Mouse (Mus musculus): ENCODE measurements around the gene Ddi2.

Gene Ddi2

DNA sequence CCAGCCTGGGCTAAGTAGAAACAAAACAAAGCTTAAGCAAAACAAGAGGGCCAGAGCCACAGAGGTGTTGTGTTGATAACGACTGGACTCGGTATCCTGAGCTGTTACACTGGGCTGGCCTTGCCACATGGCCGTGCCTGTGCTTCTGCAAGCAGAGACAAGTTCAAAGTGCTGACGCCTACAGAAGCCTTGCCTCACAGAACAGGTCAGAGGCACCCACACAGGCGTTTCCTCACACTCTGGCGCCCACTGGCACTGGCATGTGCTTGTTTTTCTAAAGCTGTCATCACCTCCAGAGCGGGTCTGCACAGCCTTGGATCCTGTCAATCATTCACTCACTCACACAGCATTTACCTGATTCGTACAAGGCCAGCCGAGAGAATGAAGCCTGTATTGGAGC lies 18.6 kb upstream of the Ddi2 start:
- no peak for DNase-seq (ENCODE audit: extremely low spot score)

DNA sequence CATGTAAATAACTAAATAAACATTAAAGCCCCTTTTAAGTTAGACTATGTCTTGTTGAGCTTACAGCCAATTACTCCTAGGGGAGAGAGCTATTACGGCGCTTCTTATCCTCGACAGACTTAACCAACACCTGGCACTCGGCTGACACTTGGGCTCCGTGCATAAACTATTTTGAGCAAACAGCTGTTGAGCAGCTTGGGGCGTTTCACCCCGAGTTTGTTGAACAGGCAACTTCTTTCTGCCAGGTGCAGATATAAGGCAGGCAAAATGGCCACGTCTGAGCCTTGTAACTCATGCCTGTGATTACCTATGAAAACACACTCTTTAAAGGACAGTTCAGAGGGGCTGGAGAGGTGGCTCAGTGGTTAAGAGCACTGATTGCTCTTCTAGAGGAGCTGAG lies 14.8 kb upstream of the Ddi2 start:
- no peak for DNase-seq (ENCODE audit: extremely low spot score)

DNA sequence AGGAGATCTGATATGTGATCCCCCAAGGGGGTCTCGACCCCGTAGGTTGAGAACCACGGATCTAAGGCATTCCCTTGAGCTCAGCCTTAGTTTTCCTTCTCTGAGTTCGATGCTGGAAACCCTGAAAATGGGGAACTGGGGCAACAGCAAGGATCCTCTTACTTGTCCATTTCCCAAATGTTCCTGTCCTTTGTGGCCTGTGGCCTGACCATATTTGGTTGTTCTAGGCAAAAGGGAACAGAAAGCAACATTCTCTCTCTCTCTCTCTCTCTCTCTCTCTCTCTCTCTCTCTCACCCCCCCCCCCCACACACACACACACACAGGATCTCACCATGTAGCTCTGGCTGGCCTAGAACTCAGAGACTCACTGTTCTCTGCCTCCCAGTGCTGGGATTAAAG lies 13.6 kb upstream of the Ddi2 start:
- DNase-seq (ENCODE audit: extremely low spot score) = no peak

DNA sequence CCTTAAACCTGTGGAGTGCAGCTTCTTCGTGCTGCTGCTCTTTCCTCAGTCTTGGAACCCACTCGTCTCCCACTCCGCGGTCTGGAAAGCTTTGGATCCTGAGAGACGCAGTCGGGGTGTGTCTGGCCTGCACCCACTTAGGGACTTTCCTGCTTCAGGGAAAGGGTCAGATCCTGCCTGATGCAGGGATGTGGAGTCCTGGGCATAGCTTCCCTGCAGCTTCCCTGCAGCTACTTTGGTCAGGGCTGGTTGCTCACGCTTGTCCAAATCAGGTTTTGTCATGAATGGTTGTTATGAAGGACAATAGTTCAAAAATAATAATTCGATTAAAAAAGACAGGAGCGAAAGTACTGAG lies 12.0 kb upstream of the Ddi2 start:
- DNase-seq (ENCODE audit: extremely low spot score) = no peak

DNA sequence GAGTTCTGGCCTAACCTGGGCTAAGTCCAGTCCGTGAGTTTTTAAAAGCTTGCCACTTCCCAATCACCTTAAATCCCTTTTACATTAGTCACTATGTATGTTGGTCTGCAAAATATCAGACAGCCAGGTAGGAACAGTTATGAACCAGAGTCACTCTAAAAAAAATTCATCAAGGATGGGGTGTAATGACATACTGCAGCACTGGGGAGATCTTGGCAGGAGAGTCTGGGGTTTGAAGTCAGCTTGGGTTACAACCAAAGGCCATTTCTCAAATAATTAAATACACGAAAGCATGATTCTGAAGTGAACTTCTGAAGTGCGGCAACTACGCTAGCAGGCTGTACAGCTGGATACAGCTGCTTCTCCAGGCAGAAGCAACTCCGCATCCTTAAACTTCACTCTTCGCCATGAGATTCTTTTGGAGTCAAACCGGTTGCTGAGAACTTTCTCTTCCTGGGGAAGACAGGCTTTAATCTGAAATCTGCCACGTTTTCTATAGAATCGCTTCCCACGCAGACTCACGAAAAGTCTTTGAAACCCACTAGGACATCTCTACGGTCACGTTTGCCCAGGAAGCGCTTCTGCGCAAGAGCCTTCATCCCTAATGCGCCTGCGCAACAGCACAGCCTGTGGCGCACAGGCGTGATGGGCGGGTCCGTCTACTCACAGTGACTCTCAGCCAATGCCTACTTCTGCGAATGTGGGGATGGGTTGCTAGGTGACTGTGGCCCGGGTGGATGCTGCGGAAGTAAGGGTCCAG lies 11.4 kb upstream of the Ddi2 start:
- peak; percentile 88 for DNase-seq (ENCODE audit: extremely low spot score)

DNA sequence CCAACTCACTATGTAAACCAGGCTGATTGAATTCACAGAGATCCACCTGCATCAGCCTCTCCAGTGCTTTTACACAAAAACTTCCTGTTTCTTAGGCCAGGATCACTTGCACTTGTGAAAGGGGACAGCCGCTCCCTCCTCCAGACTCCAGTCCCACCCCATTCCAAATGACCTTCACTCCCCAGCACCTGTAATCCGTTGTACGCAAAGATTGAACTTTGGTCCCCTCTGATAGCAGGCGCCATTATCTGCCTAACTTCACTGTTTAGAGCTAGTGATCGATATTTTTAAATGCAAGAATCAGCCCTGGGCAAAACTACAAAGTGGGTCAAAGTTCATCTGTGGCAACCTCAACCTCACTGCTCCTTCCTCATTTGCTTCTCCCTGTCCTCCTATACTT lies 8.5 kb upstream of the Ddi2 start:
- no peak for DNase-seq (ENCODE audit: extremely low spot score)

DNA sequence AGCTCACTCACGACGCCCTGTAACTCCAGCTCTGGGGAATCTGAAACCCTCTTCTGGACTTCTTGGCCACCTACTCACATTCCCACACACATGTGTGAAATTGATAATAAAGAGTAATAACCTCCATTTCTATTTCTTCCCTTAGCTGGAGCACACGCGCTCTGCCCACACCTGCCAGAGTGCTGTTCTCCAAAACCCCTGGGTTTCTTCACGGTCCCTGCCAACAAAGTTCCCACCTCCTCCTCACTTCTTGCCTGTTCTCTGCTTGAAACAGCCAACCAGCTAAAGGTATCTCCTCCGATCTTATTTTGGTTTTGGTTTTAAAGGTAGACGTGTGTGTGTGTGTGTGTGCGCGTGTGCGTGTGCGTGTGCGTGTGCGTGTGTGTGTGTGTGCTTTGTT lies 7.2 kb upstream of the Ddi2 start:
- no peak for DNase-seq (ENCODE audit: extremely low spot score)

DNA sequence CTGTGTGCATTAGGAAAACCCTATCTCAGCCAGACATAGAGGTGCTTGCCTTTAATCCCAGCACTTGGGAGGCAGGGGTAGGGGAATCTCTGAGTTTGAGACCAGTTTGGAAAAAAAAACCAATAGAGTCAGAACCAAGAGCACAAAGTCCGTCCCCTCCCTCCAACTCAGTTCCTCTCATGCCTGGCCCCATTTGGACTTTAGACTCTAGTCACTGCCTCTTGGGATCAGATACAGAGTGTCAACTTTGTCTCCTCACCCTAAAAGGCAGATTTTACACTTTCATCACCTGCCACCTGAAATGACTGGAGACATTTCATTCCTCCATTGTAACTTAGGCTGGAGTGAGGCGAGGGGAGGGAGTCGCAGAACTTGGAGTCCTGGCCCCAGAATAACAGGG lies 6.0 kb upstream of the Ddi2 start:
- DNase-seq (ENCODE audit: extremely low spot score) = no peak

DNA sequence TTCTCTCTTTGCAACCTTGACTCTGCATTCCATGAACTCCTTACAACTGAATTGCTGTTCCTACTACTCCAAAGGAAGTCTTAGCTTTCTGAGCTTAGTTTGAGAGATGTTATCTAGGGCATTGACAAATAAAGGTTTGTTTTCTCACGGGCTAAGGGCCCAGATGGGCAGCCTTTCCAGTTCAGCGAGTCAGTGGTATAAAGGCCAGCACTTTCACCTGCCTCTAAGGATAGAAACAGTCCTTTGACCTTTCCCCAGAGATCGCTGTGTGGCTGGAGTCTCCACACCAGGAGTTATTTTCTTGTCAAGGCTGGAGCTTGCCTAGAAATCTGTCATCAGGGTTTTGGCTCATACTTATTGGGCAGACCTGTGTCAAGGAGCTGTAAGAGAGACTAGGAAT lies 2.5 kb upstream of the Ddi2 start:
- DNase-seq (ENCODE audit: extremely low spot score) = no peak

DNA sequence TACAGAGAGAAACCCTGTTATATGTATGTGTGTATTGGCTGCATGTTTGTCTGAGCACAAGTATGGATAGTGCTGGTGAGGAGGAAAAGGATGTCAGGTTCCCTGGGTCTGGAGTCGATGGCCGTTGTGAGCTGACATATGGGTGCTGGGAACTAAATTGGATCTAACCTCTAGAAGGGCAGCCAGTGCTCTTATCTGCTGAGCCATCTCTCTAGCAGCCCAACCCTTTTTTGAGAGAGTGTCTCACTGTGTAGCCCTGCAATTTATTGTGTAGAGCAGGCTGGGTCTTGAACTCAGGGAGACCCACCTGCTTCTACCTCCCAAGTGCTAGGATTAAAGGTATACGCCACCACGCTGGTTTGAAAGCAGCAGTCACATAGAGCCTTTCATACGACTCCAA lies 2.1 kb upstream of the Ddi2 start:
- DNase-seq (ENCODE audit: extremely low spot score) = no peak

DNA sequence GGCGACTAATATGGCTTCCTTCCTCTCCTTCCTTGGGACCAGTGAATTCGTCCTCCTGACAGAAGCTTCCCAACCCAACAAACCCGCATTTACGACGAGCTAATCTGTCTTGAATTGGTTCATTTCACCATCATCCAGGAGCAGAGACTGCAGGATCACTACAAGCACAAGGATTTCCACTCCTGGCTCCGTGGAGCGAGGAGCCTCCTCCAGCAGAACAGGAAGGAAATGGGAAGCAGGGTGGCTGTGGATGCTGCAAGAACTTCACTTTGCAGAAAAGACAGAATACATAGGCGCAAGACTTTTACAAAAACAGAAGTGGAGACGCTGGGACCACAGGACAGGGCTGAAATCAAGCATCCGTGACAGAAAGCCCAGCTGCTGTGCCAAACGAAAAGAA lies 1.4 kb upstream of the Ddi2 start:
- DNase-seq (ENCODE audit: extremely low spot score) = no peak

DNA sequence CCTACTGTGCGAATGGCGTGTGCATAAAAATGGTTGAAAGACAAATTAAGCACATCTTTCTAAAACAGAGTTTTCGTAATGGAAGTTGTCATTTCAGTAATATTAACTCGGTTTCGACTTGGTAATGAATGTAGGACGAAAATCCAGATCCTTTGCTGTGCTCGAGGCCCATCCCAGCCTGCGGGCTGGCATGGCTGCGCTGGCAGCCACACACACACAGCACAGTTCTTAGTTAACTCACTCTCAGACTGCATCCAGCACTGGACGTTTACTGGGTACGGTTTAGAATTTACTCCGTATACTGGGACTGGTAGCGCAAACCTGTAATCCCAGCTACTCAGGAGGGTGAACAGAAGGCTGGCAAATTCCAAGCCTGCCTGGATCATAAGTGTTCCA lies 452 bp upstream of the Ddi2 start:
- DNase-seq (ENCODE audit: extremely low spot score) = no peak

DNA sequence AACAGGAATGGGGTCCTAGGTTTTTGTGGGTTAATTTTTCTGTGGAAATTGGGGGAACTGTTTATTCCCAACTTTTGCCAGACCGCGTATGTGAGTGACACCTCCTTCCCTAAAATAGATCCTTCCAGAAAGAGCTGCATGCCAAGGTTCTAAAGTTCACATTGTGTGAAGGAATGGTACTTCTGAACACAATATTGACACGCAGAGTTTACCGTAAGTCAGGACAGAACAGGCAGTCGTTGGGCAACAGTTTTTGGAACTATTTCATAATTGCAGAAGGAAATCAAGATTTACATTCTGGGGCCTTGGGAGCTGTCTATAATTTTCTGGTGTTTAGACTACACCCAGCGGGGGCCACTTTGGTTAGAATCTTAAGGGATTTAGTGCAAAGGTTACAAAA lies 1.3 kb downstream of the Ddi2 start:
- no peak for DNase-seq (ENCODE audit: extremely low spot score)

DNA sequence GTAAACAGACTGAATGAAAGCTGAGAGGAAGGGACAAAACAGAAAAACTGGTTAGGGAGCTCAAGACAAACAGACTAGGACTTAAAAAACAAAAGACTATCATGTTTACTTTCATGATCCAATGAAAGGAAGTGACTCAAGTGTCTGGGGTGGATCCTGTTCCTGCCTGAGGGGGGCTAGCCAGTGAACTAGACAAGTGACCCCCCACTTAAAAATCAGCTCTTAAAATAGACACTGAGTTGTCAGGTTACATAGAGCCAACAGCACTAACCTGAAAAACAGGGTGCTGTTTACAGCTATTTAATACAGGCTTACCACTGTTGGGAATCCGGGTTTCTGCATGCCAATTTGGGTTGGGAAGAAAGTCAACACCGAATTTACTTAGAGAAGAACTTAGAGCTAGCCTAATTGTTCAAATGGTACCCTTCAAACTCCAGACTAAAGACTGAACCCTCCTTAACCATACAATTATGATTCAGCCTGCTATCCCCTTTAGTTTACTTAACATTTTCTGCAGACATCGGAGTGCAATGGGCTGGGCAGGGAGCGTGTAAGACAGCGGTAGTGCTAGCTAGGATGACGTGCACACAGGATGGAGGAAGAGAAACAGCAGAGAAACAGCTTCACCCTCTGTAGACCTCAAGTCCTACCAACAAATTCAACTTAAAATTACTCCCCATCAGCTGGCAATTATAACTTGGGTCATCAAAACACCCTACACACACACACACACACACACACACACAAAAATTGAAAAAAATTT lies 2.3 kb downstream of the Ddi2 start:
- DNase-seq (ENCODE audit: extremely low spot score) = no peak

DNA sequence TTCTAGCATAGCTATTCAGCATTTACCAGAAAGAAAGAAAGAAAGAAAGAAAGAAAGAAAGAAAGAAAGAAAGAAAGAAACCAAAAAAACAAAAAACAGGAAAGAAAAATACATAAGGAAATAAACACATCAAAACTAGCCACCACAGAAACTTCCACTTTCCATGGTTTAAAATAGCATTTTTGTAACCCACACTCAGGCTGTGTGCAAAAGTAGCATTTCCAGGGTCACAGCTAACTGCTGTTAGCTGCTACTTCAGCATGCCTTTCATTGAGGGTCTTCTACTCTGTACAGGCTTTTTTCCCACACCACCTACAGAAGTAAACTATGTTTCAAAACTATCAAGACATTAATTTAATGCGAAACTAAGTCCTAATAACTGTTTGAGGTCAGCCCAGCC lies 3.9 kb downstream of the Ddi2 start:
- DNase-seq (ENCODE audit: extremely low spot score) = no peak

DNA sequence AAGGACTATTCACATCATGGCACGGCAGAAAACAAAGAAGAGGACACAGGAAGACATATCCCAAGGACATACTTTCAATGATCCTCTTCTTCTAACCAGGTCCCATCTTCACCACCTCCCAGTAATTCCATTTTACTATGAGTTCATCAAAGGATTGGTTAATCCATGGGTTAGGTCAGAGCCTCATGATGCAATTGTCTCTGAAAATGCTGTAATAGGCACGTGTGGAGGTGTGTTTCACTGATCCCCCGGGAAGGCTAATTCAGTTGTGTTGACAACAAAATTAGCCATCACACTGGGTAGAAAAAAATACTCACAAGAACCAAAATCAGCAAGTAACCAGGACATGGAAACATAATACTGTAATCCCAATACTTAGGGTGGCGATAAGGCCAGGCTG lies 5.6 kb downstream of the Ddi2 start:
- DNase-seq (ENCODE audit: extremely low spot score) = no peak

DNA sequence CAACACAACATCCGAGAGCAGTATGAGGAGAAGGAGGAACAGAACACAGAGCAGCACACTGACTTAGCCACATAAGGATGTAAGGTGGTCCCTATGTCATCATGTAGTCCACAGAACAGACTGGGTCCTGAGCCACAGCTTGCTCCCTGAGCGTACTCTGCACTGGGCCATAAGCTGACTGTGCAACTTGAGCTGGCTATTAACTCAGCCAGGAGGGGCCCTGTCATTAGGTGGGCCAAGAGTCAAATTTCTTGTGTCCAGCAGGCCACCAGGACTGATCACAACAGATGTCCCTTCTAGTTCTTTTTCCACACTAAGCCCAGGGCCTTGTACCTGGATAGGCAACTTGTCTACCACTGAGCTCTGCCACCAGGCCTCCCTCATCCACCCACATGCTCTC lies 8.2 kb downstream of the Ddi2 start:
- peak; percentile 29 for DNase-seq (ENCODE audit: extremely low spot score)

DNA sequence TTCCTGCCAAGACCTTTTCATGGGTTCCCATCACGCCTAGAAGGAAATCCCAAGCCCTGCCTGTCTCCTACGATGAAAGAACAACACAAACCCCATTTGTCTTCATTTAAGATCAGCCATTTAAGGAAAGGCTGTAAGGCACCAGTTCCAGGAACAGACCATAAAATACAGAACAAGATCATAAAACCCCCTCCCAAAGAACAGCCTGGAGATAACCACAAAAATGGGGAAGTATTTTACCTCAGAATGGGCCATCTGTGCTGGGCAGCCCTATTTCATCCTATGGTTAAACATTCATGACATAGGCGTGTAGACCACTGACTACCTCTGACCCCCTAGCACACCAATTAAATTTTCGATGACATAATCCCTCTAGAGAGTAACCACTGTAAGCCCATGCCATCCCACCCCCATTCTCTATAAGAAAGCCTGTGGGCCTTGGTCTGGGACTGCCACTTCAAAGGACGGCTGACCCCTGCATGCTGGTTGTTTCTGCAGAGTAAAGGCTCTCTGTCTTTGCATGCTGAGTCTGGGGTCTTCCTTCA lies 9.5 kb downstream of the Ddi2 start:
- no peak for DNase-seq (ENCODE audit: extremely low spot score)

DNA sequence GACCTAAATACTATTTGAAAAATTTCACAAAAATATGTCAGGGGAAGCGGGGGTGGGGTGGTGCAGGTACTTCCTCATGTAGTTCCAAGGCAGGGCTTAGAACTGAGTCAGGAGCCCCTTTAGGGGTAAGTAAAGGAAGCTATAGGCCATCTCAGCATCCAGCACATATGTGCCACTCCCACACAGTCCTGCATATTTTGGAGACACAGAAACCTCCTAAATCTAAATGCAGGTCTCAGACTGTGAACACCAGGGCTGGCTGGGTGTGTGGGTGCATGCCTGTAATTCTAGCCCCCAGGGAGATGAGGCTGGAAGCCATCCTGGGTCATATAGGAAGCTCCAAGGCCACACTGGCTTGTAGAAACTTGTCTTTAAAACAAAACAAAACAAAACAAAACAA lies 12.0 kb downstream of the Ddi2 start:
- DNase-seq (ENCODE audit: extremely low spot score) = no peak

DNA sequence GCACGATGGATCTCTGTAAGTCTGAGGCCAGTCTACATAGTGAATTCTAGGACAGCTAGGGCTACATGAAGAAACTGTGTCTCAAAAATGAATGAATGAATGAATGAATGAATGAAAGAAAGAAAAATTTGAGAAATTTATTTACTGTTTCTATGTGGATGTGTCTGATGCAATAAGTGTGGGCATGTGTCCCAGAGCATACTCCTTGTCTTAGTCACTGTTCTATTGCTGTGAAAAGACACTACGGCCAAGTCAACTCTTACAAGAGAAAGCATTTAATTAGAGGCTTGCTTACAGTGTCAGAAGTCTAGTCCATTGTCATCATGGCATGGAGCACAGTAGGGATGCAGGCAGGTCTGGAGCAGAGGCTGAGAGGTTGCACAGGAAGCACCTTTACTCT lies 14.2 kb downstream of the Ddi2 start:
- no peak for DNase-seq (ENCODE audit: extremely low spot score)

DNA sequence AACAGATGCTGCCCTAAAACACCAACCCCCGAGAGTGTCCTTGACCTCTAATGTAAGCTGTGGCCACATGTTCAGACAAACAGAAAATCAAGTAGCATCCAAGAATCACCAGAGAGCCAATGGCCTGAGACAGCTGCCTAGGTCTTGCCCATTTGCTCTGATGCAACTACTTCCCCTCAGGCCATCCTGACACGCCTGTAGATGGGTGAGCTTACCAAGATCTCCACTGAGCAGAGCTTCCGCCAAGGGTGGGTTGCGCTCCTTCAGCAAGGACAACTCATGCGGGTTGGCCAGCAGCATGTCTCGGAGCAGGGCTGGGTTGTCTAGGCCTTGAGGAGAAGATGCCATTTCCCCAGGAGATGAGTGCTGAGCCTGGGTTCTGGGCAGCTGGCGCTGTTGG lies 15.2 kb downstream of the Ddi2 start:
- DNase-seq (ENCODE audit: extremely low spot score) = no peak

DNA sequence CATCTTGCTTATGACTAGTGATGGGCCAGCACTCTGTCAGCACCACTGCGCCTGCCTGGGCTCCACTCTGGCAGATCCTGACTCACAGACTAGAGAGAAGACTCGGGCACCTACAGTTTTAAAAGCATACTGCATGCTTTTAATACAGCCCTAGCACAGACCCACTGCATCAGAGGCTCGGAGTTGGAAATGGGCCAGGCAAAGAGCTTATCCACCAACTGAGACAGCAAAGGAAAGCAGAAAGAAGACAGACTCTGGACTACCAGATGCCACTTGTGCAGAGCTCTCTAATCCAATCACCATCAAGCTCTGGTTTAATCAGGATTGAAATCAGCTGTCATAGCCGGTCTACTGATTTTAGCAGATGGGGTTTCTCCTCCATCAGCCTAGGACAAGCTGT lies 17.9 kb downstream of the Ddi2 start:
- no peak for DNase-seq (ENCODE audit: extremely low spot score)

DNA sequence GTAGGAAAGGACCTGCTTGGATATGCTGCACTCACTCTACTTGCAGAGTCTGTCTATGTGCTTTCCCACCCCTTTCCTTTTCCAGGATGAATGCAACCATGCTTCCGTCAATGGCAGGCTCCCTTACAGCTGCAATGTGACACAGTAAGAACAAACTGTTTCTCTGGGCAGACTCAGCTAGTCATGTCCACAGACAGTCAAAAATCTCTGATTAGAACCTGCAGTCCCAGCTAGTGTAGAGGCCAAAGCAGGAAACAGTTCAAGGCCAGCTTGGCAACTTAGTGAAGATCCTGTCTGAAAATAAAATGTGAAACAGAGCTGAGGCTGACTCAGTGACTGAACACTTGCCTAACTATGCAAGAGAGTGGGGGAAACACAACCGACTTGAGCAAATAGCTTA lies 18.6 kb downstream of the Ddi2 start:
- no peak for DNase-seq (ENCODE audit: extremely low spot score)

DNA sequence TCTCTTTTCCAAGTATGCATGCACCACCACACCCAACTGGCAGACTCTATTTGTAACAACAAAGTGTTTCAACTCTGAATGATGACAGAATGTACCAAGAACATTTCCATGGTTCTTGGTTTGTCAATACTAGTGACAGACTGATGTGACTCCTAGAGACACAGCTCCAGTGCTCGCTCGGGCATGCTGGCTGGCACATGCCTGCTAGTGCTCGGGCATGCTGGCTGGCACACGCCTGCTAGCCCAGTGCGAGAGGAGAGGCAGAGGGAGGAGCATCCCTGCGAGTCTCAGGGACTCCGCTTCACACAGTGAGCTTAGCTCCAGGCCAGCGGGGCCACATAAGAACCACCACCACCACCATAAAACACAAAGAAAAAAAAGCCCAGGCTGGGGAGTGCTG lies 28.5 kb downstream of the Ddi2 start:
- no peak for DNase-seq (ENCODE audit: extremely low spot score)

Data from embryo, embryonic 9.5 days (tissue).